Mouse (Mus musculus) lung, embryonic 16.5 days (tissue): Measurements from ENCODE around the gene Gm5475. TPM values are rescaled to one million over a fixed set of nuclear protein-coding genes. Genes with fewer than 3 reads are reported as not detected.

Experiments used
- ATAC-seq: fragments of 200-750 bp; cut with Nextera tagmentation; 2 replicates; pipeline ENCODE4 v1.8.0; 2017; ENCODE audit warnings: low read depth, mild to moderate bottlenecking, moderate library complexity
- H3K27ac ChIP-seq: fragments of 300-500 bp; sonication (generic); 2 replicates; pipeline ENCODE4 v1.5.1; 2014; ENCODE audit warnings: mild to moderate bottlenecking, control low read depth, low read length
- H3K27me3 ChIP-seq: fragments of 300-500 bp; sonication (generic); 2 replicates; pipeline ENCODE4 v1.6.1; 2014; ENCODE audit warnings: low read depth, low read length, mixed read lengths; ENCODE audit not compliant: control insufficient read depth, insufficient read depth
- H3K36me3 ChIP-seq: fragments of 300-500 bp; sonication (generic); 2 replicates; pipeline ENCODE4 v1.6.1; 2014; ENCODE audit warnings: low read length; ENCODE audit not compliant: control insufficient read depth, insufficient read depth
- H3K4me1 ChIP-seq: fragments of 300-500 bp; sonication (generic); replicated peaks from 2 replicates; pipeline ENCODE4 v1.6.1; 2014; ENCODE audit warnings: low read length, mixed read lengths; ENCODE audit not compliant: control insufficient read depth, insufficient read depth
- H3K4me2 ChIP-seq: fragments of 300-500 bp; sonication (generic); 2 replicates; pipeline ENCODE4 v1.6.1; 2014; ENCODE audit warnings: low read depth, low read length, control low read depth
- H3K4me3 ChIP-seq: fragments of 300-500 bp; sonication (generic); 2 replicates; pipeline ENCODE4 v1.5.1; 2014; ENCODE audit warnings: mild to moderate bottlenecking, low read length, control low read depth
- H3K9ac ChIP-seq: fragments of 300-500 bp; sonication (generic); 2 replicates; pipeline ENCODE4 v1.6.1; 2014; ENCODE audit warnings: low read length, control low read depth
- H3K9me3 ChIP-seq: fragments of 300-500 bp; sonication (generic); 2 replicates; pipeline ENCODE4 v1.6.1; 2016; ENCODE audit warnings: low read length; ENCODE audit not compliant: control insufficient read depth
- WGBS: fragments of 180-500 bp; shearing (Covaris S2); extraction: QIAGEN DNeasy Blood & Tissue Kit; methylation state at CpG from one replicate; pipeline ENCODE4 v1.1.7; 2014; 5-methylcytosine and 5-hydroxymethylcytosine counted together
- polyA plus RNA-seq: library from polyadenylated mRNA; unstranded; fragments of >200 nt; fragmentation: Nextera tagmentation; extraction: Ambion mirVana; gene quantifications from 2 replicates; pipeline ENCODE4 v1.2.1, GENCODE M21; 2015

Gm5475 gene
- polyA plus RNA-seq, 1 experiment from 2014 or later = 0.06 TPM

- Histone ChIP-seq H3K36me3 (peaks cover 7% of the 10 kb centered on the region), H3K27ac (peak within 1 kb of the TSS; percentile 70)
- 1% methylated on average over 68 of the region's 84 CpGs for WGBS
Observed at GRCm38 (mm10) chr15:100468295-100469188, 46.6 kb downstream of the Gm5475 start, which contains the start of gene Letmd1. Gene Letmd1, plus strand, starts transcription at chr15:100469023.

GRCm38 (mm10) chr15:100469189-100469545, 47.2 kb downstream of the Gm5475 start:
- Histone ChIP-seq H3K27ac (peak overlapping the region; percentile 29; the same call in 1 of the 2 replicates), H3K9me3 (no peaks in the 10 kb centered on the region), H3K4me2 (peak overlapping the region; percentile 97), H3K4me1 (peaks cover 14% of the 10 kb centered on the region), H3K27me3 (no peaks in the 10 kb centered on the region), H3K4me3 (peak overlapping the region; percentile 85), H3K9ac (peak overlapping the region; percentile 87), H3K36me3 (peaks cover 7% of the 10 kb centered on the region)
- no peak; the same call in 1 of the 2 replicates for ATAC-seq
- under 1% methylated on average over 19 of the region's 19 CpGs for WGBS

More at GRCm38 (mm10) chr15:100468295-100469188, 46.6 kb downstream of the Gm5475 start, which contains the start of gene Letmd1:
- Histone ChIP-seq H3K9me3 (no peaks in the 10 kb centered on the region), H3K9ac (peak within 1 kb of the TSS; percentile 87), H3K4me1 (peaks cover 14% of the 10 kb centered on the region), H3K4me3 (peak within 1 kb of the TSS; percentile 85), H3K27me3 (no peaks in the 10 kb centered on the region), H3K4me2 (peak within 1 kb of the TSS; percentile 97)
- peak; percentile 96 for ATAC-seq

GRCm38 (mm10) chr15:100470037-100470436, 48.1 kb downstream of the Gm5475 start:
- H3K27ac ChIP-seq = no peak overlapping the region
- H3K4me2 ChIP-seq = peak overlapping the region; percentile 97
- H3K27me3 ChIP-seq = no peaks in the 10 kb centered on the region
- H3K9me3 ChIP-seq = no peaks in the 10 kb centered on the region
- 48% methylated on average over 10 of the region's 10 CpGs for WGBS
- H3K4me1 ChIP-seq = peaks cover 14% of the 10 kb centered on the region
- H3K4me3 ChIP-seq = peak overlapping the region; percentile 85
- peaks cover 7% of the 10 kb centered on the region for H3K36me3 ChIP-seq
- H3K9ac ChIP-seq = no peak overlapping the region
- no peak for ATAC-seq

- ATAC-seq = no peak
- H3K9ac ChIP-seq = no peak overlapping the region
- WGBS = 74% methylated on average over 7 of the region's 7 CpGs
- no peaks in the 10 kb centered on the region for H3K27me3 ChIP-seq
- H3K27ac ChIP-seq = no peak overlapping the region
- no peak overlapping the region for H3K4me3 ChIP-seq
- H3K9me3 ChIP-seq = no peaks in the 10 kb centered on the region
- peaks cover 24% of the 10 kb centered on the region for H3K36me3 ChIP-seq
- no peak overlapping the region for H3K4me2 ChIP-seq
- peaks cover 9% of the 10 kb centered on the region for H3K4me1 ChIP-seq
Observed at GRCm38 (mm10) chr15:100473926-100474503, 52.1 kb downstream of the Gm5475 start.

Other genes with a start within 250 kb of the Gm5475 start
- gene Atf1, start 194.3 kb upstream of the Gm5475 start, polyA plus RNA-seq = 44.5 and 46.2 TPM in 2 replicates
- not detected in 2 replicates for gene Tmprss12, start 141.3 kb upstream of the Gm5475 start, polyA plus RNA-seq
- 14.6 and 19.2 TPM in 2 replicates for gene Mettl7a1, start 118.0 kb upstream of the Gm5475 start, polyA plus RNA-seq
- not detected in 2 replicates for gene Mettl7a3, start 87.2 kb upstream of the Gm5475 start, polyA plus RNA-seq
- gene Methig1, start 69.0 kb upstream of the Gm5475 start, polyA plus RNA-seq = 0.16 and 0.29 TPM in 2 replicates
- not detected in 2 replicates for gene Mettl7a2, start 68.9 kb upstream of the Gm5475 start, polyA plus RNA-seq
- gene Higd1c, start 57.6 kb upstream of the Gm5475 start, polyA plus RNA-seq = not detected in 2 replicates
- gene Slc11a2, start 2.9 kb downstream of the Gm5475 start, polyA plus RNA-seq = 22.3 and 23.6 TPM in 2 replicates
- gene Letmd1, start 46.9 kb downstream of the Gm5475 start, polyA plus RNA-seq = 23.9 and 26.1 TPM in 2 replicates
- gene Csrnp2, start 73.3 kb downstream of the Gm5475 start, polyA plus RNA-seq = 9.5 and 10.6 TPM in 2 replicates
- gene Tfcp2, start 129.9 kb downstream of the Gm5475 start, polyA plus RNA-seq = 22.3 and 23.0 TPM in 2 replicates
- gene Pou6f1, start 177.8 kb downstream of the Gm5475 start, polyA plus RNA-seq = 4.0 and 5.2 TPM in 2 replicates
- 248 and 262 TPM in 2 replicates for gene Dazap2, start 193.2 kb downstream of the Gm5475 start, polyA plus RNA-seq
- gene Smagp, start 214.8 kb downstream of the Gm5475 start, polyA plus RNA-seq = 20.5 and 22.1 TPM in 2 replicates
- gene Bin2, start 247.4 kb downstream of the Gm5475 start, polyA plus RNA-seq = 4.6 and 6.3 TPM in 2 replicates